11 mouse cellular contexts compared by ENCODE assay signal in genomic region chr1:192794957-192795745, GRCm38 (mm10). TPM values are rescaled to one million over a fixed set of nuclear protein-coding genes. Genes with fewer than 3 reads are reported as not detected.
DNase-seq lines count a peak whose midpoint lies in the region; ATAC-seq and TF ChIP-seq lines count a peak whose summit lies in the region.
"Had no signal": no experiment of that assay in that cellular context is flagged by ENCODE, and none has a peak within 500 bp of the region (broad histone marks: within the 10 kb centered on the region; RNA-seq: fewer than 3 reads in every experiment).

No protein-coding gene starts in this region.

- no peak overlapping the region for H3K9ac ChIP-seq in heart, adult 2 months (ENCODE audit: low read depth, low read length)
- H3K9ac ChIP-seq in limb, embryonic 14.5 days (ENCODE audit: low read depth, low read length, severe bottlenecking), result no peak overlapping the region

- WGBS in heart, adult 2 months, result 62% methylated on average over 9 of the region's 9 CpGs
- WGBS in thymus, adult 2 months, result 88% methylated on average over 9 of the region's 9 CpGs
- whole genome bisulfite sequencing in limb, embryonic 14.5 days, result 66% methylated on average over 9 of the region's 9 CpGs

- H3K79me2 ChIP-seq in heart, adult 2 months (replicated peaks; ENCODE audit: control insufficient read depth, insufficient read depth, low read length), result no peaks in the 10 kb centered on the region

- no peak for TF ChIP-seq POLR2A in heart, adult 2 months (IDR thresholded peaks at IDR 0.05; ENCODE audit: insufficient read depth, low read depth, low read length)
- TF ChIP-seq POLR2A in thymus, adult 2 months (IDR thresholded peaks at IDR 0.05; ENCODE audit: control insufficient read depth, extremely low read depth, insufficient read depth, low read length, poor library complexity), result no peak
- no peak for TF ChIP-seq POLR2A in limb, embryonic 14.5 days (IDR thresholded peaks at IDR 0.05; ENCODE audit: borderline replicate concordance, extremely low read depth, insufficient read depth, insufficient read length)

- peak; percentile 27 for TF ChIP-seq CTCF in heart, adult 2 months (IDR thresholded peaks at IDR 0.05)
- no peak for TF ChIP-seq CTCF in thymus, adult 2 months (IDR thresholded peaks at IDR 0.05; ENCODE audit: borderline replicate concordance, control insufficient read depth, extremely low read depth, insufficient read depth, low read length, poor library complexity)

- no peaks in the 10 kb centered on the region for H3K9me3 ChIP-seq in limb, embryonic 14.5 days (ENCODE audit: control insufficient read depth, low read length)

- no peak for TF ChIP-seq EP300 in heart, adult 2 months (IDR thresholded peaks at IDR 0.05; ENCODE audit: insufficient read depth, low read depth, low read length)

- ATAC-seq in limb, embryonic 14.5 days (ENCODE audit: low FRiP score, low read depth), result no peak

- H3K4me3 ChIP-seq in heart, adult 2 months, result no peak overlapping the region
- no peak overlapping the region for H3K4me3 ChIP-seq in thymus, adult 2 months (ENCODE audit: control insufficient read depth, insufficient read depth, low read length)
- no peak overlapping the region for H3K4me3 ChIP-seq in limb, embryonic 14.5 days (replicated peaks; ENCODE audit: low read length)

- H3K27me3 ChIP-seq in heart, adult 2 months (ENCODE audit: control insufficient read depth, insufficient read depth, low read length), result no peaks in the 10 kb centered on the region
- no peaks in the 10 kb centered on the region for H3K27me3 ChIP-seq in thymus, adult 2 months (ENCODE audit: control insufficient read depth, insufficient read depth, low read length)
- no peaks in the 10 kb centered on the region for H3K27me3 ChIP-seq in limb, embryonic 14.5 days (ENCODE audit: control insufficient read depth, insufficient read depth, low read length)

- H3K27ac ChIP-seq in heart, adult 2 months, result no peak overlapping the region
- H3K27ac ChIP-seq in thymus, adult 2 months (ENCODE audit: control insufficient read depth, insufficient read depth, low read length), result no peak overlapping the region
- H3K27ac ChIP-seq in limb, embryonic 14.5 days (replicated peaks; ENCODE audit: low read depth, low read length), result peak overlapping the region; percentile 83; the same call in 1 of the 2 replicates

- intact Hi-C loops in heart, adult 2 months (cut with DNase I), result no loop called here
- intact Hi-C loops in heart, postnatal 25 days (cut with DNase I), result no loop called here

- H3K36me3 ChIP-seq in heart, adult 2 months (ENCODE audit: control insufficient read depth, insufficient read depth, low read length), result no peaks in the 10 kb centered on the region
- no peaks in the 10 kb centered on the region for H3K36me3 ChIP-seq in thymus, adult 2 months (ENCODE audit: control insufficient read depth, insufficient read depth, low read length)
- H3K36me3 ChIP-seq in limb, embryonic 14.5 days (ENCODE audit: control insufficient read depth, insufficient read depth, low read length), result no peaks in the 10 kb centered on the region

- H3K4me1 ChIP-seq in heart, adult 2 months (ENCODE audit: control insufficient read depth, insufficient read depth, low read length), result peaks cover 9% of the 10 kb centered on the region
- H3K4me1 ChIP-seq in thymus, adult 2 months (replicated peaks; ENCODE audit: control insufficient read depth, insufficient read depth, low read length), result peaks cover 28% of the 10 kb centered on the region
- peaks cover 84% of the 10 kb centered on the region for H3K4me1 ChIP-seq in limb, embryonic 14.5 days (ENCODE audit: control insufficient read depth, insufficient read depth, low read length)

- no peak overlapping the region for H3K4me2 ChIP-seq in limb, embryonic 14.5 days (replicated peaks; ENCODE audit: low read depth, low read length, severe bottlenecking)
- H3K4me2 ChIP-seq: lung, embryonic 14.5 days had no signal

- DNase-seq in heart, adult 2 months, result no peak
- DNase-seq in heart, postnatal 25 days (ENCODE audit: low spot score), result no peak
- peak; percentile 28 for DNase-seq in thymus, postnatal 14 days
- no peak for DNase-seq in thymus, adult 2 months
- DNase-seq in limb, embryonic 14.5 days (ENCODE audit: low spot score), result no peak
- peak; percentile 63 for DNase-seq in testis, postnatal 10 days (ENCODE audit: low spot score)
- no peak for DNase-seq in cerebellum, postnatal 4 days (ENCODE audit: low spot score in 2 of 2)
- DNase-seq in ovary, postnatal 14 days (ENCODE audit: low spot score), result no peak
- DNase-seq: gastrocnemius, postnatal 10 days; kidney, adult 11 months; lung, embryonic 14.5 days had no signal

RNA-seq across cellular contexts. Expression of gene Hhat, which starts 24.1 kb away (rescaled TPM):
- total RNA-seq in heart, adult 2 months (2021), result 1 to 10 TPM; 1.6 to 2.1 TPM
- polyA plus RNA-seq in heart, adult 2 months (2012; rRNA removed), result 2.8 and 3.5 TPM in 2 replicates
- total RNA-seq in heart, postnatal 25 days (2021), result 1 to 10 TPM; 1.6 to 3.3 TPM
- polyA plus RNA-seq in thymus, adult 2 months (2012; rRNA removed), result 5.8 and 6.6 TPM in 2 replicates
- polyA plus RNA-seq in limb, embryonic 14.5 days (2012; rRNA removed), result 10.0 and 15.5 TPM in 2 replicates
- polyA plus RNA-seq in limb, embryonic 14.5 days (2014; fragmentation: Nextera tagmentation; extraction: Ambion mirVana), result 12.6 and 14.7 TPM in 2 replicates

Comparison
In these comparisons a context has a peak if more than half of its experiments do, and no peak if none do; other contexts are left out.
1. DNase-seq: peak in thymus, postnatal 14 days (single experiment) and testis, postnatal 10 days (single experiment); none in heart, adult 2 months (0 of 2), heart, postnatal 25 days (single experiment), thymus, adult 2 months (single experiment), limb, embryonic 14.5 days (single experiment), cerebellum, postnatal 4 days (0 of 2) and ovary, postnatal 14 days (single experiment).